Mouse (Mus musculus) heart, embryonic 16.5 days (tissue): ENCODE data around the gene Rps5. TPM values are rescaled to one million over a fixed set of nuclear protein-coding genes. Genes with fewer than 3 reads are reported as not detected.

Experiments
- ATAC-seq: fragments of 200-750 bp; cut with Nextera tagmentation; replicated peaks from 2 replicates; pipeline ENCODE4 v1.8.0; 2017; ENCODE audit warnings: moderate number of reproducible peaks; ENCODE audit not compliant: insufficient read depth, low FRiP score; ENCODE audit errors: extremely low read depth
- H3K27ac ChIP-seq: fragments of 300-500 bp; sonication (generic); 2 replicates; pipeline ENCODE4 v1.5.1; 2014; ENCODE audit warnings: mild to moderate bottlenecking, low read length, control low read depth, moderate library complexity
- H3K27me3 ChIP-seq: fragments of 300-500 bp; sonication (generic); 2 replicates; pipeline ENCODE4 v1.6.1; 2014; ENCODE audit warnings: low read length, mixed read lengths; ENCODE audit not compliant: control insufficient read depth, insufficient read depth
- H3K36me3 ChIP-seq: fragments of 300-500 bp; sonication (generic); 2 replicates; pipeline ENCODE4 v1.6.1; 2014; ENCODE audit not compliant: control insufficient read depth, insufficient read depth
- H3K4me1 ChIP-seq: fragments of 300-500 bp; sonication (generic); 2 replicates; pipeline ENCODE4 v1.6.1; 2014; ENCODE audit warnings: low read length, mixed read lengths; ENCODE audit not compliant: control insufficient read depth, insufficient read depth
- H3K4me2 ChIP-seq: fragments of 300-500 bp; sonication (generic); 2 replicates; pipeline ENCODE4 v1.6.1; 2014; ENCODE audit warnings: low read depth, mild to moderate bottlenecking, control low read depth, low read length
- H3K4me3 ChIP-seq: fragments of 300-500 bp; sonication (generic); 2 replicates; pipeline ENCODE4 v1.5.1; 2014; ENCODE audit warnings: mild to moderate bottlenecking, control low read depth, low read length
- H3K9ac ChIP-seq: fragments of 300-500 bp; sonication (generic); 2 replicates; pipeline ENCODE4 v1.6.1; 2014; ENCODE audit warnings: low read length, control low read depth
- H3K9me3 ChIP-seq: fragments of 300-500 bp; sonication (generic); replicated peaks from 2 replicates; pipeline ENCODE4 v1.6.1; 2016; ENCODE audit warnings: low read length; ENCODE audit not compliant: control insufficient read depth
- WGBS: fragments of 180-500 bp; shearing (Covaris S2); extraction: QIAGEN DNeasy Blood & Tissue Kit; methylation state at CpG from one replicate; pipeline ENCODE4 v1.1.7; 2014; 5-methylcytosine and 5-hydroxymethylcytosine counted together
- polyA plus RNA-seq: library from polyadenylated mRNA; unstranded; fragments of >200 nt; fragmentation: Nextera tagmentation; extraction: Ambion mirVana; gene quantifications from 2 replicates; pipeline ENCODE4 v1.2.1, GENCODE M21; 2015

Rps5 gene
- polyA plus RNA-seq, 1 experiment from 2014 or later = 521 TPM

GRCm38 (mm10) chr7:12943488-12943887, 21.4 kb downstream of the Rps5 start:
- no peak for ATAC-seq
- no peak overlapping the region for H3K27ac ChIP-seq
- H3K27me3 ChIP-seq = no peaks in the 10 kb centered on the region
- no peaks in the 10 kb centered on the region for H3K4me1 ChIP-seq
- no peaks in the 10 kb centered on the region for H3K36me3 ChIP-seq
- no peaks in the 10 kb centered on the region for H3K9me3 ChIP-seq
- no peak overlapping the region for H3K9ac ChIP-seq
- no peak overlapping the region for H3K4me3 ChIP-seq
- no peak overlapping the region for H3K4me2 ChIP-seq

- peak overlapping the region; percentile 61 for H3K4me3 ChIP-seq
- peak overlapping the region; percentile 79 for H3K9ac ChIP-seq
- H3K4me2 ChIP-seq = peak overlapping the region; percentile 78
- ATAC-seq = peak; percentile 95
- H3K4me1 ChIP-seq = peaks cover 6% of the 10 kb centered on the region; the same call in 1 of the 2 replicates
- peak overlapping the region; percentile 77 for H3K27ac ChIP-seq
- H3K9me3 ChIP-seq = no peaks in the 10 kb centered on the region
- 8% methylated on average over 35 of the region's 35 CpGs for WGBS
- H3K36me3 ChIP-seq = no peaks in the 10 kb centered on the region
- no peaks in the 10 kb centered on the region for H3K27me3 ChIP-seq
These were observed 27.2 kb downstream of the Rps5 start for GRCm38 (mm10) chr7:12949032-12949871.

- Histone ChIP-seq H3K9ac (peak overlapping the region; percentile 79), H3K27me3 (no peaks in the 10 kb centered on the region), H3K4me2 (peak overlapping the region; percentile 78), H3K36me3 (no peaks in the 10 kb centered on the region), H3K9me3 (no peaks in the 10 kb centered on the region), H3K4me1 (peaks cover 6% of the 10 kb centered on the region; the same call in 1 of the 2 replicates), H3K27ac (peak overlapping the region; percentile 77), H3K4me3 (peak overlapping the region; percentile 61)
- 7% methylated on average over 16 of the region's 16 CpGs for WGBS
- ATAC-seq = peak; percentile 14
These were observed 27.8 kb downstream of the Rps5 start for GRCm38 (mm10) chr7:12949872-12950229.

- no peak overlapping the region for H3K4me3 ChIP-seq
- peaks cover 6% of the 10 kb centered on the region; the same call in 1 of the 2 replicates for H3K4me1 ChIP-seq
- 40% methylated on average over 3 of the region's 3 CpGs for WGBS
- ATAC-seq = peak; percentile 42; the same call in 1 of the 2 replicates
- no peaks in the 10 kb centered on the region for H3K9me3 ChIP-seq
- H3K9ac ChIP-seq = no peak overlapping the region
- no peaks in the 10 kb centered on the region for H3K36me3 ChIP-seq
- H3K27ac ChIP-seq = no peak overlapping the region
- no peaks in the 10 kb centered on the region for H3K27me3 ChIP-seq
- no peak overlapping the region for H3K4me2 ChIP-seq
These were observed 32.8 kb downstream of the Rps5 start for GRCm38 (mm10) chr7:12954896-12955295.

- H3K9me3 ChIP-seq = no peaks in the 10 kb centered on the region
- H3K27ac ChIP-seq = no peak overlapping the region
- no peaks in the 10 kb centered on the region; the same call in 1 of the 2 replicates for H3K4me1 ChIP-seq
- H3K4me2 ChIP-seq = no peak overlapping the region
- H3K9ac ChIP-seq = no peak overlapping the region
- ATAC-seq = no peak
- no peaks in the 10 kb centered on the region for H3K27me3 ChIP-seq
- 66% methylated on average over 5 of the region's 5 CpGs for WGBS
- H3K4me3 ChIP-seq = no peak overlapping the region
- no peaks in the 10 kb centered on the region for H3K36me3 ChIP-seq
These were observed 35.4 kb downstream of the Rps5 start for GRCm38 (mm10) chr7:12957511-12957910.

GRCm38 (mm10) chr7:12958948-12959347, 36.9 kb downstream of the Rps5 start:
- ATAC-seq = no peak
- no peaks in the 10 kb centered on the region; the same call in 1 of the 2 replicates for H3K4me1 ChIP-seq
- H3K27me3 ChIP-seq = no peaks in the 10 kb centered on the region
- no peaks in the 10 kb centered on the region for H3K9me3 ChIP-seq
- 81% methylated on average over 4 of the region's 4 CpGs for WGBS
- no peak overlapping the region for H3K27ac ChIP-seq
- H3K4me2 ChIP-seq = no peak overlapping the region
- H3K9ac ChIP-seq = no peak overlapping the region
- no peak overlapping the region for H3K4me3 ChIP-seq
- H3K36me3 ChIP-seq = no peaks in the 10 kb centered on the region

- no peak overlapping the region for H3K4me2 ChIP-seq
- H3K36me3 ChIP-seq = no peaks in the 10 kb centered on the region
- H3K27me3 ChIP-seq = no peaks in the 10 kb centered on the region
- ATAC-seq = no peak
- no peaks in the 10 kb centered on the region; the same call in 1 of the 2 replicates for H3K4me1 ChIP-seq
- H3K4me3 ChIP-seq = no peak overlapping the region
- no peak overlapping the region for H3K27ac ChIP-seq
- H3K9ac ChIP-seq = no peak overlapping the region
- 26% methylated on average over 4 of the region's 4 CpGs for WGBS
- H3K9me3 ChIP-seq = no peaks in the 10 kb centered on the region
These were observed 37.6 kb downstream of the Rps5 start for GRCm38 (mm10) chr7:12959718-12960117.

GRCm38 (mm10) chr7:12961511-12962141, 39.5 kb downstream of the Rps5 start:
- 2% methylated on average over 29 of the region's 29 CpGs for WGBS
- Histone ChIP-seq H3K36me3 (no peaks in the 10 kb centered on the region), H3K27me3 (no peaks in the 10 kb centered on the region), H3K4me1 (peaks cover 8% of the 10 kb centered on the region), H3K4me3 (peak overlapping the region; percentile 68), H3K4me2 (peak overlapping the region; percentile 77), H3K9me3 (no peaks in the 10 kb centered on the region), H3K27ac (peak overlapping the region; percentile 83), H3K9ac (peak overlapping the region; percentile 79)
- peak; percentile 61 for ATAC-seq

- peak within 1 kb of the TSS; percentile 92 for H3K9ac ChIP-seq
- peak within 1 kb of the TSS; percentile 91 for H3K4me2 ChIP-seq
- peak within 1 kb of the TSS; percentile 82 for H3K4me3 ChIP-seq
- ATAC-seq = peak; percentile 90
- peaks cover 16% of the 10 kb centered on the region for H3K4me1 ChIP-seq
- H3K27me3 ChIP-seq = no peaks in the 10 kb centered on the region
- H3K27ac ChIP-seq = peak within 1 kb of the TSS; percentile 84
- no peaks in the 10 kb centered on the region for H3K9me3 ChIP-seq
- under 1% methylated on average over 23 of the region's 23 CpGs for WGBS
- H3K36me3 ChIP-seq = peaks cover 16% of the 10 kb centered on the region
These were observed 43.6 kb downstream of the Rps5 start, which contains the start of gene Zfp324 for GRCm38 (mm10) chr7:12965678-12966091. TSS of gene Zfp324 (plus strand) at chr7:12965838.
